Mouse (Mus musculus) hematopoietic multipotent progenitor cell, adult 10-12 weeks (in vitro differentiated cells): ENCODE data around the gene 3830403N18Rik. TPM values are rescaled to one million over a fixed set of nuclear protein-coding genes. Genes with fewer than 3 reads are reported as not detected.

Experiments used
- polyA plus RNA-seq: library from polyadenylated mRNA; stranded (reverse); fragments of >175 nt; gene quantifications from 2 replicates; pipeline ENCODE4 v1.2.3, GENCODE M21; 2012; ENCODE audit warnings: low replicate concordance

3830403N18Rik gene
- polyA plus RNA-seq = 0.11 TPM in 1 of 2 replicates, not detected in the other

GRCm38 (mm10) chrX:56136336-56136909 is at the start of gene 3830403N18Rik:
Gene 3830403N18Rik (plus strand): TSS chrX:56136572.

Other genes with a start within 250 kb of the 3830403N18Rik start
- gene Gm773, start 76.3 kb downstream of the 3830403N18Rik start, polyA plus RNA-seq = not detected in 2 replicates
- 0.09 TPM in 1 of 2 replicates, not detected in the other for gene Zfp449, start 209.8 kb downstream of the 3830403N18Rik start, polyA plus RNA-seq
- 0.35 and 0.81 TPM in 2 replicates for gene Smim10l2a, start 238.0 kb downstream of the 3830403N18Rik start, polyA plus RNA-seq